Mouse (Mus musculus) bone marrow macrophage, adult 2 months (primary cell): ENCODE data around the gene Cdh4.

Experiments
- CTCF ChIP-seq: IDR thresholded peaks from 2 replicates; pipeline ENCODE4 v1.5.1; 2012; ENCODE audit warnings: low read depth, mild to moderate bottlenecking, low read length, moderate library complexity
- POLR2A ChIP-seq: IDR thresholded peaks from 2 replicates; pipeline ENCODE4 v1.6.1; 2012; ENCODE audit warnings: mild to moderate bottlenecking, low read depth, low read length, borderline replicate concordance

DNA sequence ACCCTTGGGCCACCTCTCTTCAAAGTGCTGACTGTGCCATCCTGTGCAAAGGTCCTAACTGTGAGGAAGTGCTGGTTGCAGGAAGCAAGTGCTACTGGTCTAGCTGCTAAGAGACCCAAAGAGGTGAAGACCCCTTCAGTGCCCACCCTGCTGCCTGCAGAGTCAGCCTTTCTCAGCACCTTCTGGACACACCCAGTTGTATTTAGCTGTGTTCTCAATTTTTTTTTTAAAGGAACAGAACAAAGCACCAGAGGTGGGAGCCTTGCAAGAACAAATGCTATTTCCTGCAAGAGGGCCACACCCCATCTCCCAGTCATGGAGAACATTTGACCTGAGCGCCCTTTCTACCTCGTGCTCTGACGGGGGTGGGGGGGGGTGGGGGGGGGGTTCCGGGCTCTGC is 138.2 kb downstream of the Cdh4 start:
- no peak for TF ChIP-seq CTCF
- TF ChIP-seq POLR2A, result no peak
